Mouse (Mus musculus): ENCODE data around the gene Zfp207. TPM values are rescaled to one million over a fixed set of nuclear protein-coding genes. Genes with fewer than 3 reads are reported as not detected.
"Not testable (repeated sequence)": the region's sequence is repeated elsewhere in the genome, so short reads cannot be mapped to it uniquely, and the experiment has no call there.

Gene Zfp207
- polyA plus RNA-seq, 1 experiment = 64.0 TPM

GRCm38 (mm10) chr11:80368949-80369348 is 14.1 kb upstream of the Zfp207 start:
- no peak overlapping the region for H3K4me3 ChIP-seq (ENCODE audit: extremely low read depth, insufficient read depth, insufficient read length)
- peaks cover 14% of the 10 kb centered on the region for H3K36me3 ChIP-seq (ENCODE audit: control insufficient read depth, insufficient read depth, low read length)
- H3K27me3 ChIP-seq (ENCODE audit: control insufficient read depth, insufficient read depth, low read length) = no peaks in the 10 kb centered on the region
- H3K27ac ChIP-seq (ENCODE audit: insufficient read depth, low read length) = no peak overlapping the region
- H3K4me1 ChIP-seq (ENCODE audit: control insufficient read depth, insufficient read depth, insufficient read length) = no peaks in the 10 kb centered on the region
- DNase-seq (ENCODE audit: low read depth in 1 of 2, low spot score in 2 of 2) = no peak
- 97% methylated on average over 1 of the region's 1 CpGs for WGBS
- TF ChIP-seq CTCF (IDR thresholded peaks at IDR 0.05; ENCODE audit: extremely low read depth, insufficient read depth, insufficient read length, insufficient replicate concordance) (no peak), POLR2A (IDR thresholded peaks at IDR 0.05; ENCODE audit: low read depth, low read length) (no peak)

- Histone ChIP-seq H3K4me3 (ENCODE audit: extremely low read depth, insufficient read depth, insufficient read length) (no peak overlapping the region), H3K27me3 (ENCODE audit: control insufficient read depth, insufficient read depth, low read length) (no peaks in the 10 kb centered on the region)
- WGBS = 52% methylated on average over 4 of the region's 4 CpGs
Observed at GRCm38 (mm10) chr11:80376651-80377050, 6.4 kb upstream of the Zfp207 start.

GRCm38 (mm10) chr11:80377712-80378451 is 5.2 kb upstream of the Zfp207 start, which contains the start of gene 5730455P16Rik:
5730455P16Rik (minus strand) TSS chr11:80378034.
- Histone ChIP-seq H3K36me3 (ENCODE audit: control insufficient read depth, insufficient read depth, low read length) (peaks cover 4% of the 10 kb centered on the region; the same call in 1 of the 2 replicates), H3K4me3 (ENCODE audit: extremely low read depth, insufficient read depth, insufficient read length) (peak within 1 kb of the TSS; percentile 71), H3K27me3 (ENCODE audit: control insufficient read depth, insufficient read depth, low read length) (no peaks in the 10 kb centered on the region), H3K27ac (ENCODE audit: insufficient read depth, low read length) (peak within 1 kb of the TSS; percentile 31), H3K4me1 (ENCODE audit: control insufficient read depth, insufficient read depth, insufficient read length) (no peaks in the 10 kb centered on the region; the same call in 1 of the 2 replicates)
- peak; percentile 64 to 67 for DNase-seq (ENCODE audit: low read depth in 1 of 2, low spot score in 2 of 2)
- TF ChIP-seq POLR2A (IDR thresholded peaks at IDR 0.05; ENCODE audit: low read depth, low read length) (peak; percentile 64), CTCF (IDR thresholded peaks at IDR 0.05; ENCODE audit: extremely low read depth, insufficient read depth, insufficient read length, insufficient replicate concordance) (no peak)
- WGBS = 1% methylated on average over 40 of the region's 43 CpGs

More at GRCm38 (mm10) chr11:80376651-80377050, 6.4 kb upstream of the Zfp207 start:
- Histone ChIP-seq H3K27ac (ENCODE audit: insufficient read depth, low read length) (no peak overlapping the region), H3K36me3 (ENCODE audit: control insufficient read depth, insufficient read depth, low read length) (peaks cover 4% of the 10 kb centered on the region; the same call in 1 of the 2 replicates), H3K4me1 (ENCODE audit: control insufficient read depth, insufficient read depth, insufficient read length) (no peaks in the 10 kb centered on the region; the same call in 1 of the 2 replicates)
- DNase-seq (ENCODE audit: low read depth in 1 of 2, low spot score in 2 of 2) = no peak
- TF ChIP-seq CTCF (IDR thresholded peaks at IDR 0.05; ENCODE audit: extremely low read depth, insufficient read depth, insufficient read length, insufficient replicate concordance) = no peak
- TF ChIP-seq POLR2A (IDR thresholded peaks at IDR 0.05; ENCODE audit: low read depth, low read length) = no peak

GRCm38 (mm10) chr11:80378452-80379068 is 4.5 kb upstream of the Zfp207 start:
- not testable (repeated sequence) for H3K4me1 ChIP-seq (ENCODE audit: control insufficient read depth, insufficient read depth, insufficient read length); DNase-seq (ENCODE audit: low read depth in 1 of 2, low spot score in 2 of 2); H3K36me3 ChIP-seq (ENCODE audit: control insufficient read depth, insufficient read depth, low read length); H3K27me3 ChIP-seq (ENCODE audit: control insufficient read depth, insufficient read depth, low read length)
- WGBS = 61% methylated on average over 2 of the region's 2 CpGs
- Histone ChIP-seq H3K4me3 (ENCODE audit: extremely low read depth, insufficient read depth, insufficient read length) (peak overlapping the region; percentile 71; the same call in 1 of the 2 replicates), H3K27ac (ENCODE audit: insufficient read depth, low read length) (peak overlapping the region; percentile 29; the same call in 1 of the 2 replicates)

GRCm38 (mm10) chr11:80379184-80379583 is 3.9 kb upstream of the Zfp207 start:
- H3K27me3 ChIP-seq (ENCODE audit: control insufficient read depth, insufficient read depth, low read length); H3K4me3 ChIP-seq (ENCODE audit: extremely low read depth, insufficient read depth, insufficient read length); DNase-seq (ENCODE audit: low read depth in 1 of 2, low spot score in 2 of 2); H3K4me1 ChIP-seq (ENCODE audit: control insufficient read depth, insufficient read depth, insufficient read length); H3K36me3 ChIP-seq (ENCODE audit: control insufficient read depth, insufficient read depth, low read length); H3K27ac ChIP-seq (ENCODE audit: insufficient read depth, low read length): not testable (repeated sequence)
- WGBS = 96% methylated on average over 7 of the region's 7 CpGs

- WGBS = under 1% methylated on average over 12 of the region's 12 CpGs
- Histone ChIP-seq H3K4me3 (ENCODE audit: extremely low read depth, insufficient read depth, insufficient read length) (peak overlapping the region; percentile 94), H3K36me3 (ENCODE audit: control insufficient read depth, insufficient read depth, low read length) (peaks cover 9% of the 10 kb centered on the region), H3K4me1 (ENCODE audit: control insufficient read depth, insufficient read depth, insufficient read length) (peaks cover 2% of the 10 kb centered on the region; the same call in 1 of the 2 replicates), H3K27ac (ENCODE audit: insufficient read depth, low read length) (peak overlapping the region; percentile 96), H3K27me3 (ENCODE audit: control insufficient read depth, insufficient read depth, low read length) (no peaks in the 10 kb centered on the region)
- TF ChIP-seq POLR2A (IDR thresholded peaks at IDR 0.05; ENCODE audit: low read depth, low read length) = no peak
- no peak for TF ChIP-seq CTCF (IDR thresholded peaks at IDR 0.05; ENCODE audit: extremely low read depth, insufficient read depth, insufficient read length, insufficient replicate concordance)
- DNase-seq (ENCODE audit: low read depth in 1 of 2, low spot score in 2 of 2) = peak in 1 of 2 experiments; percentile 8
Observed at GRCm38 (mm10) chr11:80382626-80383018, 457 bp upstream of the Zfp207 start.

- under 1% methylated on average over 20 of the region's 20 CpGs for WGBS
- peaks cover 16% of the 10 kb centered on the region for H3K36me3 ChIP-seq (ENCODE audit: control insufficient read depth, insufficient read depth, low read length)
- H3K4me1 ChIP-seq (ENCODE audit: control insufficient read depth, insufficient read depth, insufficient read length) = peaks cover 2% of the 10 kb centered on the region; the same call in 1 of the 2 replicates
- peak overlapping the region; percentile 96 for H3K27ac ChIP-seq (ENCODE audit: insufficient read depth, low read length)
- peak overlapping the region; percentile 94 for H3K4me3 ChIP-seq (ENCODE audit: extremely low read depth, insufficient read depth, insufficient read length)
- peak; percentile 30 to 39 for DNase-seq (ENCODE audit: low read depth in 1 of 2, low spot score in 2 of 2)
- no peak for TF ChIP-seq POLR2A (IDR thresholded peaks at IDR 0.05; ENCODE audit: low read depth, low read length)
- no peak for TF ChIP-seq CTCF (IDR thresholded peaks at IDR 0.05; ENCODE audit: extremely low read depth, insufficient read depth, insufficient read length, insufficient replicate concordance)
- H3K27me3 ChIP-seq (ENCODE audit: control insufficient read depth, insufficient read depth, low read length) = no peaks in the 10 kb centered on the region
Observed at GRCm38 (mm10) chr11:80383626-80384046, 557 bp downstream of the Zfp207 start.

Data from spleen, adult 2 months (tissue).